Mouse (Mus musculus): Measurements from ENCODE around the gene Mterf1a.
"Not testable (repeated sequence)": the region's sequence is repeated elsewhere in the genome, so short reads cannot be mapped to it uniquely, and the experiment has no call there.

The Mterf1a gene

DNA sequence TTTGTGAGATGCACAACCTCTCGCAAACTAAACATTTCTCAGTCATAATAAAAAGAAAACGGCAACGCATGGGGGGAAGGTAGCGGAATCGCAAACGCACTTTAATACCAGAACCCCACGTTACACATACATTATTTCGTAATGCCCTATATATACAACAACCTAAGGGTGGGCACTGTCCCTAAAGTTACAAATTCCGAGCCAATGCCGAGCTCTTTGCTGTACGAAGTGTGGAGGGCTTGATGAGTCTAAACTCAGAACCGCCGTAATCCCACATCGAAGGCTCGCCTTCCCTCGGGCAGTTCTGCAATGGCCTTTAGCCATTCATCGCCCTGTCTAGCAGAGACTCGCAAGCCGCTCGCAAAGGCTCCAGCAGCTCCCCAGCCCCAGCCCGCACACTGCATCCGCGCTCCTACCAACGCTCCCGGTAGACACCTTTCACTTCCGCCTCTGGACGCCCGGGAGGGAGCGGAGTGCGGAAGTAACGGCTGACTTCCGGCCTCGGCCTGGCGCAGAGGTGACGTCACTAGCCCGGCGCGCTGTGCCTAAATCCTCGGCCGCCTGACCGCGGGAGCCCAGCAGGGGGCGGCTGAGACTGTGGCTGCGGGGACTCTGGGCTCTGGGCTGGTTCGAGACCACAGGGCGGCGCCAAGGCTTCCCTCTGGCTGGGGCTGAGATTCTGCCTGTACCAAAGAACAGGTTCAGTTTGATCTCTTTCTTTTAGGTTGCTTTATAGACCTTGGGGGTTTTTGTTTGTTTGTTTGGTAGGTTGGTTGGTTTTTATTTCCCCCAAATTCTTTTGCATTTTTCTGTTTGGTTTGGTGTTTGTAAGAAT is at the start of gene Mterf1a:
Gene Mterf1a (minus strand): TSS at position 475 of the 835 bp plus-strand sequence.
- DNase-seq = peak; percentile 45

- DNase-seq = not testable (repeated sequence)
Observed at GRCm38 (mm10) chr5:3943169-3943568, 49.4 kb upstream of the Mterf1a start.

- DNase-seq = no peak
Observed at GRCm38 (mm10) chr5:3941240-3941639, 47.5 kb upstream of the Mterf1a start.

DNA sequence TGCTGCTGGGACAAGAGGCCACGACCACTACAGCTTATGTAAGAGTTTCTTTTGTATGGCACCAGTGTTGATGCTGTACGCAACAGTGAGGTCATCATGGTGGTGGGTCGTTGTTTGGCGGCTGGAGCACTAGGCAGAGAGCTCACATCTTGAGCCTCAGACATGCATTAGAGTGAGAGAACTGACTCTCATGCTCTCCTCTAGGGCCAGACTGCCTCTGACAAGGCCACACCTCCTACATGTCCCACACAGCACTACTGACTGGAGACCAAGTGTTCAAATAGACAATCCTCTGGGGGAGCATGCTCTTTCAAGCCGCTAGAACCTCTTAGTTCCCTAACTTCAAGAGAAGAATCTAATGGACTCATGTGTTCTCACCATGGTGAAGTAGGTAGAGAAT is 45.6 kb upstream of the Mterf1a start:
- no peak for DNase-seq

GRCm38 (mm10) chr5:3938905-3939304 is 45.2 kb upstream of the Mterf1a start:
- DNase-seq = no peak

GRCm38 (mm10) chr5:3935778-3936554 is 42.2 kb upstream of the Mterf1a start:
- DNase-seq = no peak

DNA sequence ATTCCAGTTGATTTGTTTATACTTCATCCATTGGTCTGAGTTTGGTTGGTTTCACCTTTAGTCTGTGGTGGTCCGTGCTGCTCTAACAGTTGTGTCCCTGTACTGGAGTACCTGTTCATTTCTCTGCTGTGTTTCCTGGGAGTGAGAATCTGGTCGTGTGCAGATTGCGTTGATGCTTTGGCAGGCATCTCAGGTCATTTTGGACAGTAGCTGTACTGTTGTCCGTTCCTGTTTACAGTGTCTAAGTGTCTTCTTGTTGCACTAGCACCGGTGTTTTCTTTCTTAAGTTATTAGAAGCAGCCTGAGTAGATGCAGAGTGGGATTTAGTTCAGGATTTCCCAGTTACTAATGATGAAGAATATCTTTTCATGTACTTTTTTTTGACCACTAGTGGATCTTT is 41.5 kb upstream of the Mterf1a start:
- no peak for DNase-seq

GRCm38 (mm10) chr5:3933551-3933950 is 39.8 kb upstream of the Mterf1a start:
- no peak for DNase-seq

- no peak for DNase-seq
Observed at GRCm38 (mm10) chr5:3931636-3932035, 37.9 kb upstream of the Mterf1a start.

- no peak for DNase-seq
Observed at GRCm38 (mm10) chr5:3930760-3931159, 37.0 kb upstream of the Mterf1a start.

DNA sequence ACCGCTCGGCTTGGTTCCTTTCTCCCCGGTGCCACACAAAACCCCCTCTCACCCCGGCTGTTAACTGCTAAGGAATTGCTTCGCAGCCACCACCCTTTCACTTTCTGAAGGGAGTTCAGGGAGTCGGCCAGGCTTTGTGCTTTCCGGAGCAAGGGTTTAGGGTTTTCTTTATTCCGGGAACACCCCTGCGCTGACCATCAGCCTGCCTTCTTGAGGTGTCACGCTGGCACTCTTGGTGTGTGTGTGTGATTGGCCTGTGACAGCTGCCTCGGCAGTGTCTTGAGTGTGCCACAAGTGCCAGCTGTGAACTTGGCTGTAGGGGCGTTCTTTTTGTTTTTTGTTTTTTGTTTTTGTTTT is 34.9 kb upstream of the Mterf1a start:
- peak; percentile 15 for DNase-seq

DNA sequence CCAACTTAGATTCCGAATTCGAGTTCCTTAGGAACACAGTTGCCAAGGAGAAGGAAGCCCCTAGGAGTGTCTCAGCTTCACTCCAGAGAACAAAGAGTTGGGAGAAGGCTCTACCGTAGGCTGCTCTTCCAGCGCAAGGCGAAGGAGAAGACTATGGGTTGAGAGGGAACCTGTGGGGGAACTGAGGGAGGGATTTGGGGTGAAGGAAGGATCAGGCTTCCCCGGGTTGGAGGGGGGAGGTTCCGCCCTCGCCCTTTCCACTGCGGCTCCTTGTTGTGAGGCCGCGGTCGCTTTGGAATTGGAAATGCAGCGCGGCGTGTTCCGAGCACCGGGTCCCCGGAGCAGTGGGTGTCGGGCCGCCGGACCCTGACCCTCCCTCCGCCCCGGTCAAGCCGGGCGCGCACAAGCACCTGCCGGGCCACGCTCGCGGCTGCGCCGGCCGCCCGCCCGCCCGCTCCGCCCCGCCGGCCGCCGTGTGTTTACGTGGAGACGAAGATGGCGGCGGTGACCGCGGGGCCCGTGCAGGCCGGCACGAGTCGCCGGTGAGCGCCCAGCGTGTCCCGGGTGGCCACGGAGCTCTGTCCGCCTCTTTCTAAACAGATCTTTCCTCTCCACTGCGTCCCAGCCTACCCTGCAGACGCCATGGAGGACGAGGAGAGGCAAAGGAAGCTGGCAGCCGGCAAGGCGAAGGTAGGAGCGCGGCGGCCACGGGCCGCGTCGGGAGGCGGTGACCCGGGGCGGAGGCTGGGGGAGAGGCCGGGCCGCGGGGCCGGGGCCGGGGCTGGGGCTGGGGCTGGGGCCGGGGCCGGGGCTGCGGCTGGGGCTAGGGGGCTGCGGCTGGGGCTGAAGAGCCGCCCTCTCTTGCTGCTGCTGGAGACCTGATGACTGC is 34.3 kb upstream of the Mterf1a start, which contains the start of gene Akap9:
Gene Akap9 (plus strand): TSS at position 254 of the 889 bp plus-strand sequence.
- peak; percentile 72 for DNase-seq

- no peak for DNase-seq
Observed at GRCm38 (mm10) chr5:3926666-3927065, 32.9 kb upstream of the Mterf1a start.

DNA sequence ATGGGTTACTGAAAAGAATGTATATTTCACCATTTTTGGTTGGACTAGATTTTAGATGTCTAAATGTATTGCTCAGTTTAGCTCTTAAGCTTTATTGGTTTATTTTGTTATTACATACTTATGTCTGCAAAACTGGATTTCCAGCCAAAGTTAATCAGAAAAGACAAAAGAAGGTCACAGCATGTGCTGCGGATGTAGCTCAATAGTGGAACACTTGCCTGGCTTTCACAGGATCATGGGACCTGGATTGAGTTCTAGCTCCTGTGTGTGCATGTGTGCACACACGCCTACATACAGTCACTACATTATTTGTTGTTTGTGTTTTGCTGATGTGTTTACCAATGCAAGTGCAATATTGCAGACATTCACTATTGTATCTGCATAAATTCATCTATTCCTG is 28.6 kb upstream of the Mterf1a start:
- DNase-seq = no peak

GRCm38 (mm10) chr5:3905471-3905870 is 11.7 kb upstream of the Mterf1a start:
- no peak for DNase-seq

GRCm38 (mm10) chr5:3894294-3894619 is 524 bp upstream of the Mterf1a start:
- DNase-seq = peak; percentile 2

DNA sequence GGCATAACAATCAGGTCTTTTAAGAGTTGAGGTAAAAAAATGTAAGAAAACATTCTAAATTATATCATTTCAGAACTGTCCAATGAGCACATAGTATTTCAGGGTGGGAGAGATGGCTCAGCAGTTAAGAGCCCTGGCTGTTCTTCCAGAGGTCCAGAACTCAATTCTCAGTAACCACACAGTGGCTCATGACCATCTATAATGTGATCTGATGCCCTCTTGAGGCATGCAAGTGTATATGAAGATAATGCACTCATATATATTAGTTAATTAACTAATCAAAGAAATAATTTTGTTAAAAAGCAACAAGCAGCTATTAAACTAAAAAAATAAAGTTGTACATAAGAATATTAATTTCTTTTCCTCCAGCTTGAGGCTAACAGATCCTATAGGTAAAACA is 4.5 kb downstream of the Mterf1a start:
- DNase-seq = no peak

DNA sequence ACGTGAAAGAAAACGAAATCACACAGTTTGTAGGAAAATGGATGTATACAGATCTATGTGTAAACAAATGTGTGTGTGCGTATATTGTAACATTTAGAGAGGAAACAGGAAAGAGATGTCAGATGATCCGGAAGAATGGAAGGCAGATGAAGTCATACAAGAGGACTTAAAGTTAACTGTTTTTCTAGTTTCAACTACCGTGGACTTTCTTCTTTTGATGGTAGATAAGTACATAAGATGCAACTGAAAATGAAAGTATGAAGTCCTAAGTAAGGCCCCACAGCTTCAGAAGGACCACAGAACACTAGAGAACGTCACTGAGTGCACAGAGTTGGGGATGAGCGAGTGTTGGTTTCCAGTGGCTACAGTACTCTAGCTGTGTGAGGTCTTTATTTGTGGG is 6.9 kb downstream of the Mterf1a start:
- not testable (repeated sequence) for DNase-seq

GRCm38 (mm10) chr5:3873485-3873884 is 20.2 kb downstream of the Mterf1a start:
- DNase-seq = no peak

GRCm38 (mm10) chr5:3872348-3872747 is 21.4 kb downstream of the Mterf1a start:
- no peak for DNase-seq

GRCm38 (mm10) chr5:3870161-3870560 is 23.6 kb downstream of the Mterf1a start:
- DNase-seq = no peak

- DNase-seq = no peak
Observed at GRCm38 (mm10) chr5:3845026-3845425, 48.7 kb downstream of the Mterf1a start, which contains the start of gene Lrrd1. Gene Lrrd1 (plus strand): TSS chr5:3845173.

All from cerebellum, adult 11 months (tissue).